Mouse (Mus musculus): ENCODE measurements around the gene Chrdl2.

DNA sequence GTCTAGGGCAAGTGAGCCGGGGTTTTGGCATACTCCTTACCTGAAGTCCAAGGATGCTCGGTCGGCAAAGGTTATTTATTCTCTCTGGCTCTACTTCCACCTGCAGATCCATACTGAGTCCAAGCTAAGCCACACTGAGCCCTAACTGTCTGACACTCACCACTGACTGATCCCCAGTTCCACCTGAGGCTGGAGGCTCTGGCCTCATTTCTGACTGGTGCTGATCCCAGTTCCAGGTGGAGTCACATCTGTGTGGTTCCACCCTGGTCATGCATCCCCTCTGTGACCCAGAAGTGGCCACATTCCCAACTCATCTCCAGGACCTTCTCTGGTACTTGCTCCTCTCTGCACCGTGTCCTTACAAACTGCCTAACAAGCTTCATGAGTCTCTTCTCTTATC lies 2.8 kb downstream of the Chrdl2 start:
- no peak for TF ChIP-seq POLR2A (IDR thresholded peaks at IDR 0.05; ENCODE audit: low read depth, low read length)
- TF ChIP-seq CTCF (IDR thresholded peaks at IDR 0.05; ENCODE audit: extremely low read depth, insufficient read depth, insufficient read length, insufficient replicate concordance): no peak

All from spleen, adult 2 months (tissue).